8 mouse cellular contexts compared by ENCODE assay signal in the genomic region with DNA sequence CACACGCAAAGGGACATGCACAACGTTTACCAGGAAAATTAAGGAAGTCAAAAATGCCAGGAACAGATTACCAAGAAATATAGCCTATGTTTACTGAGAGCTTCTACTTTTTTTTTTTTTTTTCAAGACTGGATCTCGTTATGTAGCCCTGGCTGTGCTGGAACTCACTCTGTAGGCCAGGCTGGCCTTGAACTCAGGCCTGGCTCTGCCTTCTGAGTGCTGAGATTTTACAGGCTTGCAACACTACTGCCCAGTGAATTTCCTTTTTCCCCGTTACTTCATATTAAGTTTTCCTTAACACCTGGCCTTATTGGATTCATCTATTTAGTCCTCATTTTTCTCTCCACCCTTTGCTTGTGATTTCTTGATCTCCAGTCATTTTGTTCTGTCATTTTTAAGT. TPM values are rescaled to one million over a fixed set of nuclear protein-coding genes. Genes with fewer than 3 reads are reported as not detected.
DNase-seq lines count a peak whose midpoint lies in the region; ATAC-seq and TF ChIP-seq lines count a peak whose summit lies in the region.

No protein-coding gene starts in this region.

- no peak for DNase-seq in kidney, postnatal 14 days
- no peak for DNase-seq in yolk sac, embryonic 10.5 days (ENCODE audit: low spot score)
- DNase-seq in B cell, adult 2 months, result no peak

- H3K9ac ChIP-seq in kidney, embryonic 16.5 days (replicated peaks; ENCODE audit: low read length), result peak overlapping the region; percentile 81; the same call in 1 of the 2 replicates
- peak overlapping the region; percentile 81; the same call in 1 of the 2 replicates for H3K9ac ChIP-seq in embryonic facial prominence, embryonic 13.5 days
- H3K9ac ChIP-seq in intestine, embryonic 16.5 days (ENCODE audit: low read depth, low read length), result peak overlapping the region; percentile 86

- peaks cover 8% of the 10 kb centered on the region for H3K4me1 ChIP-seq in kidney, embryonic 16.5 days (ENCODE audit: insufficient read depth, low read length)
- H3K4me1 ChIP-seq in embryonic facial prominence, embryonic 13.5 days, result peaks cover 9% of the 10 kb centered on the region
- peaks cover 4% of the 10 kb centered on the region; the same call in 1 of the 2 replicates for H3K4me1 ChIP-seq in intestine, embryonic 16.5 days (ENCODE audit: control insufficient read depth, insufficient read depth, low read length)

- no peaks in the 10 kb centered on the region for H3K9me3 ChIP-seq in kidney, embryonic 16.5 days (ENCODE audit: low read length)
- H3K9me3 ChIP-seq in embryonic facial prominence, embryonic 13.5 days, result no peaks in the 10 kb centered on the region
- no peaks in the 10 kb centered on the region for H3K9me3 ChIP-seq in intestine, embryonic 16.5 days (ENCODE audit: control insufficient read depth, low read length)

- peak overlapping the region; percentile 91 for H3K27ac ChIP-seq in kidney, embryonic 16.5 days (ENCODE audit: low read length)
- peak overlapping the region; percentile 82; the same call in 1 of the 2 replicates for H3K27ac ChIP-seq in embryonic facial prominence, embryonic 13.5 days
- H3K27ac ChIP-seq in intestine, embryonic 16.5 days (ENCODE audit: low read length), result peak overlapping the region; percentile 77

- no peak for TF ChIP-seq POLR2A in myocyte (IDR thresholded peaks at IDR 0.05; ENCODE audit: insufficient read length, low read depth)

- H3ac ChIP-seq in myocyte (ENCODE audit: control insufficient read depth, insufficient read length), result no peak overlapping the region

- H3K27me3 ChIP-seq in kidney, embryonic 16.5 days (ENCODE audit: insufficient read depth, low read length), result no peaks in the 10 kb centered on the region
- no peaks in the 10 kb centered on the region for H3K27me3 ChIP-seq in embryonic facial prominence, embryonic 13.5 days
- H3K27me3 ChIP-seq in intestine, embryonic 16.5 days (replicated peaks; ENCODE audit: control insufficient read depth, insufficient read depth, low read length), result no peaks in the 10 kb centered on the region
- H3K27me3 ChIP-seq in myocyte (ENCODE audit: control insufficient read depth, insufficient read depth, insufficient read length), result no peaks in the 10 kb centered on the region

- peak overlapping the region; percentile 68 for H3K4me3 ChIP-seq in kidney, embryonic 16.5 days (ENCODE audit: low read length)
- H3K4me3 ChIP-seq in embryonic facial prominence, embryonic 13.5 days, result peak overlapping the region; percentile 72
- H3K4me3 ChIP-seq in intestine, embryonic 16.5 days (ENCODE audit: low read length), result peak overlapping the region; percentile 78
- peak overlapping the region; percentile 42 for H3K4me3 ChIP-seq in myocyte

- H3K79me2 ChIP-seq in myocyte (ENCODE audit: control insufficient read depth, insufficient read depth), result no peaks in the 10 kb centered on the region

- H3K4me2 ChIP-seq in kidney, embryonic 16.5 days (replicated peaks; ENCODE audit: low read depth, low read length), result peak overlapping the region; percentile 56
- H3K4me2 ChIP-seq in embryonic facial prominence, embryonic 13.5 days, result peak overlapping the region; percentile 60
- peak overlapping the region; percentile 66 for H3K4me2 ChIP-seq in intestine, embryonic 16.5 days (ENCODE audit: low read depth, low read length)
- peak overlapping the region; percentile 77 for H3K4me2 ChIP-seq in myocyte (ENCODE audit: low read depth)

- WGBS in kidney, embryonic 16.5 days, result 87% methylated on average over 4 of the region's 4 CpGs
- WGBS in embryonic facial prominence, embryonic 13.5 days, result 82% methylated on average over 4 of the region's 4 CpGs
- 84% methylated on average over 4 of the region's 4 CpGs for WGBS in intestine, embryonic 16.5 days

- H3K36me3 ChIP-seq in kidney, embryonic 16.5 days (ENCODE audit: insufficient read depth, low read length), result peaks cover 9% of the 10 kb centered on the region; the same call in 1 of the 2 replicates
- 0 out of 2 replicates have a peak, but pooled peaks cover 5% of the 10 kb centered on the region for H3K36me3 ChIP-seq in embryonic facial prominence, embryonic 13.5 days
- peaks cover 3% of the 10 kb centered on the region; the same call in 1 of the 2 replicates for H3K36me3 ChIP-seq in intestine, embryonic 16.5 days (ENCODE audit: control insufficient read depth, insufficient read depth, low read length)
- H3K36me3 ChIP-seq in myocyte (ENCODE audit: control insufficient read depth, insufficient read depth), result no peaks in the 10 kb centered on the region

- no peak for ATAC-seq in kidney, embryonic 16.5 days (ENCODE audit: low FRiP score, low TSS enrichment)
- ATAC-seq in embryonic facial prominence, embryonic 13.5 days (ENCODE audit: insufficient number of reproducible peaks, insufficient read depth, low FRiP score, low TSS enrichment, low read depth), result no peak
- 0 out of 2 replicates have a peak, but pooled peaks have one; percentile 14 for ATAC-seq in intestine, embryonic 16.5 days
- ATAC-seq in granulocyte monocyte progenitor cell, adult 5-6 weeks (replicated peaks; ENCODE audit: poor library complexity, severe bottlenecking), result no peak

TF ChIP-seq in myocyte, 11 proteins besides CTCF, POLR2A, EP300 and RAD21:
- TF ChIP-seq TCF12 (IDR thresholded peaks at IDR 0.05; ENCODE audit: insufficient read depth, poor library complexity, severe bottlenecking) (no peak), E2F4 (IDR thresholded peaks at IDR 0.05; ENCODE audit: insufficient read depth) (no peak), USF1 (IDR thresholded peaks at IDR 0.05; ENCODE audit: low read depth) (no peak), TCF3 (IDR thresholded peaks at IDR 0.05; ENCODE audit: insufficient read length, low read depth) (no peak), REST (IDR thresholded peaks at IDR 0.05; ENCODE audit: insufficient read depth, insufficient read length) (no peak), SRF (IDR thresholded peaks at IDR 0.05; ENCODE audit: control insufficient read depth, insufficient read length, low read depth) (no peak), CEBPB (IDR thresholded peaks at IDR 0.05; ENCODE audit: insufficient read depth, poor library complexity, severe bottlenecking) (no peak), MYOG (IDR thresholded peaks at IDR 0.05; ENCODE audit: control insufficient read depth in 1 of 3, insufficient read depth in 1 of 3, insufficient read length in 2 of 3, low read depth in 2 of 3) (no peak), POLR2AphosphoS2 (IDR thresholded peaks at IDR 0.05; ENCODE audit: insufficient read length, low read depth) (no peak), MAX (IDR thresholded peaks at IDR 0.05; ENCODE audit: low read depth) (no peak), MYOD1 (IDR thresholded peaks at IDR 0.05; ENCODE audit: control insufficient read depth in 1 of 3, insufficient read length in 2 of 3, low read depth in 2 of 3) (no peak)

RNA-seq across cellular contexts. Expression of gene Zfp229, which starts 2.5 kb away (rescaled TPM):
- polyA plus RNA-seq in kidney, embryonic 16.5 days (2015; fragmentation: Nextera tagmentation; extraction: Ambion mirVana), result 8.2 and 8.3 TPM in 2 replicates
- polyA plus RNA-seq in embryonic facial prominence, embryonic 13.5 days (2015; fragmentation: Nextera tagmentation; extraction: Ambion mirVana), result 7.0 and 8.5 TPM in 2 replicates
- polyA plus RNA-seq in intestine, embryonic 16.5 days (2015; fragmentation: Nextera tagmentation; extraction: Ambion mirVana), result 3.4 and 4.0 TPM in 2 replicates
- 0.54 TPM for polyA plus RNA-seq in myocyte (2012; fragmentation: generic; extraction: Trizol)
- 2.3 and 5.6 TPM in 2 replicates for total RNA-seq in granulocyte monocyte progenitor cell, adult 5-6 weeks (2014; fragmentation: Nextera tagmentation)
- total RNA-seq in granulocyte monocyte progenitor cell, adult 5-6 weeks (2017), result 5.2 and 5.6 TPM in 2 replicates

RNA-seq across cellular contexts. Expression of gene Zfp760, which starts 25.5 kb away (rescaled TPM):
- 13.1 and 15.3 TPM in 2 replicates for polyA plus RNA-seq in kidney, embryonic 16.5 days (2015; fragmentation: Nextera tagmentation; extraction: Ambion mirVana)
- polyA plus RNA-seq in embryonic facial prominence, embryonic 13.5 days (2015; fragmentation: Nextera tagmentation; extraction: Ambion mirVana), result 14.4 and 17.8 TPM in 2 replicates
- polyA plus RNA-seq in intestine, embryonic 16.5 days (2015; fragmentation: Nextera tagmentation; extraction: Ambion mirVana), result 5.9 TPM in 2 replicates
- polyA plus RNA-seq in myocyte (2012; fragmentation: generic; extraction: Trizol), result 0.76 TPM
- 5.5 and 7.0 TPM in 2 replicates for total RNA-seq in granulocyte monocyte progenitor cell, adult 5-6 weeks (2014; fragmentation: Nextera tagmentation)
- 5.4 and 6.7 TPM in 2 replicates for total RNA-seq in granulocyte monocyte progenitor cell, adult 5-6 weeks (2017)

RNA-seq across cellular contexts. Expression of gene Gm10226, which starts 41.4 kb away (rescaled TPM):
- polyA plus RNA-seq in kidney, embryonic 16.5 days (2015; fragmentation: Nextera tagmentation; extraction: Ambion mirVana), result 4.8 and 6.6 TPM in 2 replicates
- polyA plus RNA-seq in embryonic facial prominence, embryonic 13.5 days (2015; fragmentation: Nextera tagmentation; extraction: Ambion mirVana), result 5.8 and 8.9 TPM in 2 replicates
- polyA plus RNA-seq in intestine, embryonic 16.5 days (2015; fragmentation: Nextera tagmentation; extraction: Ambion mirVana), result 4.8 and 6.0 TPM in 2 replicates
- not detected for polyA plus RNA-seq in myocyte (2012; fragmentation: generic; extraction: Trizol)
- total RNA-seq in granulocyte monocyte progenitor cell, adult 5-6 weeks (2014; fragmentation: Nextera tagmentation), result not detected in 2 replicates
- 16.5 and 36.7 TPM in 2 replicates for total RNA-seq in granulocyte monocyte progenitor cell, adult 5-6 weeks (2017)
